Mouse (Mus musculus) olfactory bulb, adult 2 months (tissue): ENCODE results near the gene Olfr30. TPM values are rescaled to one million over a fixed set of nuclear protein-coding genes. Genes with fewer than 3 reads are reported as not detected.

Experiments
- H3K27ac ChIP-seq: fragments of 200-500 bp; 2 replicates; pipeline ENCODE4 v1.5.1; 2012; ENCODE audit warnings: low read depth, low read length; ENCODE audit not compliant: insufficient read depth
- H3K4me1 ChIP-seq: fragments of 200-500 bp; 2 replicates; pipeline ENCODE4 v1.6.1; 2012; ENCODE audit warnings: low read length; ENCODE audit not compliant: control insufficient read depth, insufficient read depth
- H3K4me3 ChIP-seq: fragments of 200-500 bp; 2 replicates; pipeline ENCODE4 v1.5.1; 2012; ENCODE audit warnings: mild to moderate bottlenecking, low read depth, low read length, moderate library complexity; ENCODE audit not compliant: insufficient read depth
- CTCF ChIP-seq: fragments of 200-500 bp; IDR thresholded peaks from 2 replicates; pipeline ENCODE4 v1.5.1; 2012; ENCODE audit warnings: low read depth, mild to moderate bottlenecking, low read length, moderate library complexity; ENCODE audit not compliant: insufficient read depth
- POLR2A ChIP-seq: fragments of 200-500 bp; IDR thresholded peaks from 2 replicates; pipeline ENCODE4 v1.6.1; 2012; ENCODE audit warnings: mild to moderate bottlenecking, low read depth, low read length, moderate library complexity; ENCODE audit not compliant: insufficient read depth
- WGBS: fragments of 180-500 bp; shearing (Covaris S2); methylation state at CpG from one replicate; pipeline ENCODE4 v1.1.7; 2018; 5-methylcytosine and 5-hydroxymethylcytosine counted together
- polyA plus RNA-seq: library from polyadenylated mRNA; stranded (reverse); fragments of >200 nt; gene quantifications from 2 replicates; pipeline ENCODE4 v1.2.4, GENCODE M21; 2012; ENCODE audit warnings: low replicate concordance; ENCODE audit not compliant: missing spikeins, insufficient read depth, insufficient read length

Gene Olfr30
- polyA plus RNA-seq, 1 experiment = not detected

DNA sequence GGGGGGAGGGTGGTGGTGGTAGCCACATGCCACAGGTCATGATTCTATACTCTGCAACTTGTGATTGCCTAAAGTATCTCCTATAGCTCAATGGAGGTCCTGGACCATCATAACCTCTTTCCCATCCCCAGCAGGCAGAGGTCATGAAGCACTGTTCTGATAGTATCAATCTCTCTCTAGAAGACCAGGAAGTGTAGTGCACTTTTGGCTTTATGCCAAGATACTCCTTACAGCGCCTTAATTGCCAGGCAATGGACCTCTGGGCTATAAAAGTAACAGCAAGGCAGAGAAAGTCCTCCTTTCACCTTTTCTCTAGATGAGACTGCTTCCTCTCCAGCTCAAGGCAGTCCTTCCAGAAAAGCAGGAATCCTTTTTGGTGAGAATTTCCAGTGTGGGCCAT is 41.3 kb downstream of the Olfr30 start, which contains the start of gene 1810065E05Rik:
Gene 1810065E05Rik (plus strand): TSS at position 297 of the 400 bp plus-strand sequence.
- H3K27ac ChIP-seq = no peak within 1 kb of the TSS
- 67% methylated on average over 1 of the region's 1 CpGs for WGBS
- no peaks in the 10 kb centered on the region for H3K4me1 ChIP-seq
- no peak for TF ChIP-seq POLR2A
- TF ChIP-seq CTCF = no peak
- H3K4me3 ChIP-seq = no peak within 1 kb of the TSS

DNA sequence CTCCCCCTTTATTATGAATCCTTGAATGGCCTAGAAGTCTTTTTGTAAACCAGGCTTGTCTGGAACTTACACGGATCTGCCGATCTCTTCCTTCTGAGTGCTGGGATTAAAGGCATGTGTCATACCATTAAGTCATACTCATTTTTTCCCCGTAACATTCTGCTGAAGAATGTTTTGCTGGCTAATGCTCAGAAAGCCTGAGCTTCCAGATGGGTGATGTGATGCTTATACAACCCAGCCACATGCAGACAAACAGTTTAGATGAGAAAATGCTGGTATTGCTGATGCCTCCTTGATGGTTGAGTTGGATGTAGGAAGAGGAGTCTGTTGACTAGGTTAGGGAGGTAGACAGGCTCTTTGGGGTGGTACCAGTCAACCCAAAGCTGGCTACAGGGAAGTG is 43.7 kb downstream of the Olfr30 start:
- no peak overlapping the region for H3K27ac ChIP-seq
- H3K4me1 ChIP-seq = no peaks in the 10 kb centered on the region
- 83% methylated on average over 3 of the region's 3 CpGs for WGBS
- TF ChIP-seq POLR2A = no peak
- TF ChIP-seq CTCF = no peak
- no peak overlapping the region for H3K4me3 ChIP-seq

DNA sequence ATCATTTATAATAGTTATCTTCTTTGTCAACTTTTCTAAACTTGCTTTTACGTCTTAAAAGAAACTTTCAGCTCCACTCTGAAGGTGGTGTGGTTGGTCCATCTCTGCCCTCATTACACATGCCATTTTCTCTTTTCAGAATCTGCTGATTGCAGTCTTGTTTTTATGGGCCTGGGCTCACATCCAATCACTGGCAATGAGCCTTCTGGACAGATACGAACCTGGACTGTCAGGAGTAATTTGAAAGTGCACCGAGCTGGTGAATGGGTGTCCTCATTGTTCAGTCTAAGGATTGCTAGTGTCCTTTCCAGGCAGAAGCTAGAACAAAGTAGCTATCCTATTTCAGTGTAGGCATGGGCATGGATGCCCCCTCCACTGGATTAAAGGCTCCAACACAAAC is 54.0 kb downstream of the Olfr30 start:
- Histone ChIP-seq H3K4me1 (no peaks in the 10 kb centered on the region), H3K4me3 (no peak overlapping the region), H3K27ac (no peak overlapping the region)
- TF ChIP-seq POLR2A (no peak), CTCF (no peak)
- 26% methylated on average over 3 of the region's 3 CpGs for WGBS

Other genes with a start within 250 kb of the Olfr30 start
- gene 4930438A08Rik, start 187.5 kb downstream of the Olfr30 start, polyA plus RNA-seq = not detected in 2 replicates
- gene Zfp692, start 155.2 kb downstream of the Olfr30 start, polyA plus RNA-seq = not detected in 2 replicates
- gene Zfp672, start 131.9 kb downstream of the Olfr30 start, polyA plus RNA-seq = not detected in 2 replicates
- not detected in 2 replicates for gene Sh3bp5l, start 131.5 kb downstream of the Olfr30 start, polyA plus RNA-seq
- not detected in 2 replicates for gene Lypd8, start 83.2 kb downstream of the Olfr30 start, polyA plus RNA-seq
- not detected in 2 replicates for gene 1810065E05Rik, start 41.2 kb downstream of the Olfr30 start, polyA plus RNA-seq
- not detected in 2 replicates for gene Gm12253, start 29.7 kb downstream of the Olfr30 start, polyA plus RNA-seq
- not detected in 2 replicates for gene Lypd9, start 9.3 kb downstream of the Olfr30 start, polyA plus RNA-seq
- not detected in 2 replicates for gene Olfr332, start 30.3 kb upstream of the Olfr30 start, polyA plus RNA-seq
- gene Olfr331, start 40.3 kb upstream of the Olfr30 start, polyA plus RNA-seq = not detected in 2 replicates
- not detected in 2 replicates for gene Olfr330, start 72.6 kb upstream of the Olfr30 start, polyA plus RNA-seq
- gene Olfr329-ps, start 84.2 kb upstream of the Olfr30 start, polyA plus RNA-seq = not detected in 2 replicates
- gene Olfr328, start 93.4 kb upstream of the Olfr30 start, polyA plus RNA-seq = not detected in 2 replicates
- not detected in 2 replicates for gene Olfr224, start 108.3 kb upstream of the Olfr30 start, polyA plus RNA-seq
- not detected in 2 replicates for gene Olfr325, start 115.5 kb upstream of the Olfr30 start, polyA plus RNA-seq
- not detected in 2 replicates for gene Olfr324, start 132.8 kb upstream of the Olfr30 start, polyA plus RNA-seq
- not detected in 2 replicates for gene 2210407C18Rik, start 153.8 kb upstream of the Olfr30 start, polyA plus RNA-seq
- not detected in 2 replicates for gene Olfr323, start 168.2 kb upstream of the Olfr30 start, polyA plus RNA-seq
- gene Trim58, start 178.2 kb upstream of the Olfr30 start, polyA plus RNA-seq = not detected in 2 replicates
- gene Olfr322, start 196.5 kb upstream of the Olfr30 start, polyA plus RNA-seq = not detected in 2 replicates
- not detected in 2 replicates for gene Olfr320, start 218.8 kb upstream of the Olfr30 start, polyA plus RNA-seq
- gene Olfr319, start 236.9 kb upstream of the Olfr30 start, polyA plus RNA-seq = not detected in 2 replicates